Mouse (Mus musculus) right cerebral cortex, postnatal 14 days (tissue): ENCODE results near the gene Apol6.

Experiments used
- DNase-seq: peaks from one replicate; pipeline ENCODE4 v3.0.0; 2022

Apol6 gene

GRCm38 (mm10) chr15:77072556-77073163 lies 28.1 kb downstream of the Apol6 start:
- no peak for DNase-seq

- no peak for DNase-seq
These were observed 32.0 kb downstream of the Apol6 start for GRCm38 (mm10) chr15:77076523-77076922.

- no peak for DNase-seq
These were observed 33.4 kb downstream of the Apol6 start for GRCm38 (mm10) chr15:77077906-77078305.

GRCm38 (mm10) chr15:77078786-77079185 lies 34.3 kb downstream of the Apol6 start:
- no peak for DNase-seq

- DNase-seq: no peak
These were observed 34.8 kb downstream of the Apol6 start for GRCm38 (mm10) chr15:77079256-77079822.

GRCm38 (mm10) chr15:77079890-77080361 lies 35.4 kb downstream of the Apol6 start:
- DNase-seq: no peak

- DNase-seq: no peak
These were observed 36.2 kb downstream of the Apol6 start for GRCm38 (mm10) chr15:77080684-77081254.

- no peak for DNase-seq
These were observed 36.9 kb downstream of the Apol6 start for GRCm38 (mm10) chr15:77081454-77081853.

GRCm38 (mm10) chr15:77085818-77086217 lies 41.3 kb downstream of the Apol6 start:
- DNase-seq: no peak

- no peak for DNase-seq
These were observed 42.0 kb downstream of the Apol6 start for GRCm38 (mm10) chr15:77086488-77086887.

GRCm38 (mm10) chr15:77089249-77089648 lies 44.7 kb downstream of the Apol6 start:
- DNase-seq: no peak

- DNase-seq: no peak
These were observed 46.0 kb downstream of the Apol6 start for GRCm38 (mm10) chr15:77090531-77090930.

GRCm38 (mm10) chr15:77091394-77091793 lies 46.9 kb downstream of the Apol6 start:
- no peak for DNase-seq

GRCm38 (mm10) chr15:77094431-77094830 lies 49.9 kb downstream of the Apol6 start:
- DNase-seq: no peak

- no peak for DNase-seq
These were observed 50.7 kb downstream of the Apol6 start for GRCm38 (mm10) chr15:77095216-77095615.

GRCm38 (mm10) chr15:77097358-77097757 lies 52.8 kb downstream of the Apol6 start:
- DNase-seq: no peak

- no peak for DNase-seq
These were observed 55.2 kb downstream of the Apol6 start for GRCm38 (mm10) chr15:77099756-77100155.

GRCm38 (mm10) chr15:77102685-77103084 lies 58.2 kb downstream of the Apol6 start:
- DNase-seq: no peak

GRCm38 (mm10) chr15:77104349-77105158 lies 60.0 kb downstream of the Apol6 start:
- DNase-seq: no peak

- no peak for DNase-seq
These were observed 60.7 kb downstream of the Apol6 start for GRCm38 (mm10) chr15:77105273-77105672.
